Mouse (Mus musculus): Measurements from ENCODE around the gene Prpf3. TPM values are rescaled to one million over a fixed set of nuclear protein-coding genes. Genes with fewer than 3 reads are reported as not detected.
A peak's percentile ranks its signal among the peaks of the same experiment; 100 is the strongest.

Prpf3 gene
- polyA plus RNA-seq, 1 experiment from 2014 or later, result 48.0 TPM

GRCm38 (mm10) chr3:95842503-95843214 is 13.0 kb downstream of the Prpf3 start:
- no peaks in the 10 kb centered on the region for H3K4me1 ChIP-seq (replicated peaks; ENCODE audit: control insufficient read depth, insufficient read depth, low read length)
- ATAC-seq (ENCODE audit: low read depth), result no peak
- no peak overlapping the region for H3K27ac ChIP-seq (ENCODE audit: low read length)
- H3K9ac ChIP-seq (ENCODE audit: low read length), result no peak overlapping the region
- no peak overlapping the region for H3K4me2 ChIP-seq (ENCODE audit: low read depth, low read length)
- no peak overlapping the region for H3K4me3 ChIP-seq (ENCODE audit: low read length)
- H3K27me3 ChIP-seq (ENCODE audit: control insufficient read depth, insufficient read depth, low read depth, low read length), result no peaks in the 10 kb centered on the region
- H3K36me3 ChIP-seq (ENCODE audit: control insufficient read depth, insufficient read depth, low read length), result peaks cover 56% of the 10 kb centered on the region
- H3K9me3 ChIP-seq (ENCODE audit: control insufficient read depth, low read length), result no peaks in the 10 kb centered on the region
- WGBS, result 86% methylated on average over 3 of the region's 3 CpGs

- Histone ChIP-seq H3K9ac (ENCODE audit: low read length) (no peak overlapping the region), H3K36me3 (ENCODE audit: control insufficient read depth, insufficient read depth, low read length) (peaks cover 48% of the 10 kb centered on the region), H3K4me2 (ENCODE audit: low read depth, low read length) (no peak overlapping the region), H3K27ac (ENCODE audit: low read length) (no peak overlapping the region), H3K4me3 (ENCODE audit: low read length) (no peak overlapping the region), H3K9me3 (ENCODE audit: control insufficient read depth, low read length) (no peaks in the 10 kb centered on the region), H3K27me3 (ENCODE audit: control insufficient read depth, insufficient read depth, low read depth, low read length) (no peaks in the 10 kb centered on the region), H3K4me1 (replicated peaks; ENCODE audit: control insufficient read depth, insufficient read depth, low read length) (no peaks in the 10 kb centered on the region)
- ATAC-seq (ENCODE audit: low read depth), result no peak
- 84% methylated on average over 2 of the region's 2 CpGs for WGBS
These were observed 16.4 kb downstream of the Prpf3 start for GRCm38 (mm10) chr3:95839250-95839649.

DNA sequence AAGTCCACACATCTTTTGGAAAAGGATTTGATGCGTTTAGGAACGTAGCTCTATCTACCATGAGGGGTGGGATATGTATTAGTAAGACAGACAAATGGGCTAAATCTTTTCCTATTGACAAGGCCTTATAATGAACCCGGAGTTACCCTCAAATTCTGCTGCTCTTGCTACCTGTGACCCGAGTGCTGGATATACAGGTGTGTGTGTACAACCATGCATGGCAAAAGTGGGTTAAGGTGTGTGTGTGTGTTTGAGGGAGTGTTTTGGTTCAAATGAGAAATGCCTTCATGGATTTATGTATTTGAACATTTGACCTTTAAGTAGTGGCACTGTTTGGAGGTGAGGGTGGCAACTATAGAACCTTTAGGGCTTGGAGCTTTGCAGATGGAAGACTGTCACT is 26.6 kb downstream of the Prpf3 start:
- ATAC-seq (ENCODE audit: low read depth), result no peak
- no peak overlapping the region for H3K4me3 ChIP-seq (ENCODE audit: low read length)
- H3K4me2 ChIP-seq (ENCODE audit: low read depth, low read length), result no peak overlapping the region
- no peaks in the 10 kb centered on the region for H3K4me1 ChIP-seq (replicated peaks; ENCODE audit: control insufficient read depth, insufficient read depth, low read length)
- H3K27ac ChIP-seq (ENCODE audit: low read length), result no peak overlapping the region
- H3K9me3 ChIP-seq (ENCODE audit: control insufficient read depth, low read length), result no peaks in the 10 kb centered on the region
- H3K9ac ChIP-seq (ENCODE audit: low read length), result no peak overlapping the region
- 94% methylated on average over 4 of the region's 4 CpGs for WGBS
- no peaks in the 10 kb centered on the region for H3K27me3 ChIP-seq (ENCODE audit: control insufficient read depth, insufficient read depth, low read depth, low read length)
- peaks cover 51% of the 10 kb centered on the region for H3K36me3 ChIP-seq (ENCODE audit: control insufficient read depth, insufficient read depth, low read length)

DNA sequence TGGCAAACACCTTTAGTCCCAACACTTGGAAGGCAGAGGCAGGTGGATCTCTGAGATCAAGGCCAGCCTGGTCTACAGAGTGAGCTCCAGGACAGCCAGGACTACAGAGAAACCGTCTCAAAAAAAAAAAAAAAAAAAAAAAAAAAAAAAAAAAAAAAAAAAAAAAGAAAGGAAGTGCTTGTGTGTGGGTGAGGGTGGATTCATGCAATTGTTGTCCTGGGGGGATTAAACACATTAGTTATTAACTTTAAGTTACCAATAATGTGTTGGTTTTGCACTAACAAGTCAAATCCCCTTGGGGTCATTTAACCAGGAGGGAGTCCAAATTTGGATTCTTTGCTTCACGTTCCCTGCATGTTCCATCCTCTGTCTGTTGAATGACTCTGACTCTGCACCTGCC is 29.4 kb downstream of the Prpf3 start:
- WGBS, result 61% methylated on average over 2 of the region's 2 CpGs
- H3K4me3 ChIP-seq (ENCODE audit: low read length), result no peak overlapping the region
- no peak overlapping the region for H3K4me2 ChIP-seq (ENCODE audit: low read depth, low read length)
- H3K4me1 ChIP-seq (replicated peaks; ENCODE audit: control insufficient read depth, insufficient read depth, low read length), result no peaks in the 10 kb centered on the region
- H3K9ac ChIP-seq (ENCODE audit: low read length), result no peak overlapping the region
- peaks cover 29% of the 10 kb centered on the region for H3K36me3 ChIP-seq (ENCODE audit: control insufficient read depth, insufficient read depth, low read length)
- no peak overlapping the region for H3K27ac ChIP-seq (ENCODE audit: low read length)
- H3K9me3 ChIP-seq (ENCODE audit: control insufficient read depth, low read length), result no peaks in the 10 kb centered on the region
- no peaks in the 10 kb centered on the region for H3K27me3 ChIP-seq (ENCODE audit: control insufficient read depth, insufficient read depth, low read depth, low read length)
- ATAC-seq (ENCODE audit: low read depth), result no peak

DNA sequence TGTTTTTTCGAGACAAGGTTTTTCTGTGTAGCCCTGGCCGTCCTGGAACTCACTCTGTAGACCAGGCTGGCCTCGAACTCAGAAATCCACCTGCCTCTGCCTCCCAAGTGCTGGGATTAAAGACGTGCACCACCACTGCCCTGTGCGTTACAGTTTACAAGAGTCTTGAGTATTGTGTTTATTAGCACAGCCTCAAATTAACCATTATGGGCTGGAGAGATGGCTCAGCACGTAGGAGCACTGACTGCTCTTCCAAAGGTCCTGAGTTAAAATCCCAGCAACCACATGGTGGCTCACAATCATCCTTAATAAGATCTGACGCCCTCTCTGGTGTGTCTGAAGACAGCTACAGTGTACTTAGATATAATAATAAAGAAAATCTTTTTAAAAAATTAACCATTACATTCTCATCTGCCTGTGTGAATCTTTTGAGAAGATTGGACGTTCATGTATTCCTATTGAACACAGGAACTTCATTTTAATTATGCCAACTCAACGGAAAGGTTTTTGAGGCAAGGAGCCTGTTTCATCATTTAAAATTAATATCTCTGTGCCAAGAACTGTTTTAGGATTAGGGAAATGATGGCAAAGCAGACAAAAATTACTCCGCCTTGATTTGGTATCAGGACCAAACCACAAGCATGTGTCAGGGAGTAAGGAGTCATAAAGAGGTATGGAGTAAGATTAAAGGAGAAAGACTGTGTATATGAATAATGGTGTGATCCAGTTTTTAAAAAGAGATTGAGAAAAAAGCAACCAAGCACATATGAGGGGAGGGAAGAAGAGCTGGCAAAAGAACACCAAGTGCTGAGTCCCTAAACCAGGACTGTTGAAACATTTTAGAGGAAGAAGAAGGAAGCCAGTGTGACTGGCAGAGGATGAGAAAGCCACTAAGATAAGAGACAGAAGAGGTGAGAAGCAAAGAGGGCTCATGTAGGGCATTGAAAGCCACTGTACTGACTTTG is 35.4 kb downstream of the Prpf3 start:
- Histone ChIP-seq H3K9me3 (ENCODE audit: control insufficient read depth, low read length) (no peaks in the 10 kb centered on the region), H3K27ac (ENCODE audit: low read length) (peak overlapping the region; percentile 99), H3K9ac (ENCODE audit: low read length) (peak overlapping the region; percentile 85), H3K4me3 (ENCODE audit: low read length) (peak overlapping the region; percentile 85), H3K27me3 (ENCODE audit: control insufficient read depth, insufficient read depth, low read depth, low read length) (no peaks in the 10 kb centered on the region), H3K36me3 (ENCODE audit: control insufficient read depth, insufficient read depth, low read length) (no peaks in the 10 kb centered on the region), H3K4me2 (ENCODE audit: low read depth, low read length) (peak overlapping the region; percentile 68), H3K4me1 (replicated peaks; ENCODE audit: control insufficient read depth, insufficient read depth, low read length) (peaks cover 10% of the 10 kb centered on the region)
- ATAC-seq (ENCODE audit: low read depth), result 0 out of 2 replicates have a peak, but pooled peaks have one; percentile 0
- WGBS, result 29% methylated on average over 10 of the region's 10 CpGs

GRCm38 (mm10) chr3:95819351-95819985 is 36.2 kb downstream of the Prpf3 start:
- H3K27me3 ChIP-seq (ENCODE audit: control insufficient read depth, insufficient read depth, low read depth, low read length), result no peaks in the 10 kb centered on the region
- no peaks in the 10 kb centered on the region for H3K9me3 ChIP-seq (ENCODE audit: control insufficient read depth, low read length)
- no peaks in the 10 kb centered on the region for H3K36me3 ChIP-seq (ENCODE audit: control insufficient read depth, insufficient read depth, low read length)
- H3K9ac ChIP-seq (ENCODE audit: low read length), result peak overlapping the region; percentile 98
- peaks cover 10% of the 10 kb centered on the region for H3K4me1 ChIP-seq (replicated peaks; ENCODE audit: control insufficient read depth, insufficient read depth, low read length)
- peak overlapping the region; percentile 85 for H3K4me3 ChIP-seq (ENCODE audit: low read length)
- under 1% methylated on average over 49 of the region's 49 CpGs for WGBS
- ATAC-seq (ENCODE audit: low read depth), result peak; percentile 97
- H3K27ac ChIP-seq (ENCODE audit: low read length), result peak overlapping the region; percentile 99
- H3K4me2 ChIP-seq (ENCODE audit: low read depth, low read length), result peak overlapping the region; percentile 68

GRCm38 (mm10) chr3:95818571-95819288 is 37.0 kb downstream of the Prpf3 start, which contains the start of gene Rprd2:
TSS of gene Rprd2 (minus strand) at chr3:95818863.
- peaks cover 10% of the 10 kb centered on the region for H3K4me1 ChIP-seq (replicated peaks; ENCODE audit: control insufficient read depth, insufficient read depth, low read length)
- no peaks in the 10 kb centered on the region for H3K9me3 ChIP-seq (ENCODE audit: control insufficient read depth, low read length)
- peak within 1 kb of the TSS; percentile 100 for H3K27ac ChIP-seq (ENCODE audit: low read length)
- WGBS, result under 1% methylated on average over 60 of the region's 60 CpGs
- H3K4me2 ChIP-seq (ENCODE audit: low read depth, low read length), result peak within 1 kb of the TSS; percentile 68
- H3K27me3 ChIP-seq (ENCODE audit: control insufficient read depth, insufficient read depth, low read depth, low read length), result no peaks in the 10 kb centered on the region
- ATAC-seq (ENCODE audit: low read depth), result peak; percentile 59
- no peaks in the 10 kb centered on the region for H3K36me3 ChIP-seq (ENCODE audit: control insufficient read depth, insufficient read depth, low read length)
- peak within 1 kb of the TSS; percentile 85 for H3K4me3 ChIP-seq (ENCODE audit: low read length)
- peak within 1 kb of the TSS; percentile 98 for H3K9ac ChIP-seq (ENCODE audit: low read length)

DNA sequence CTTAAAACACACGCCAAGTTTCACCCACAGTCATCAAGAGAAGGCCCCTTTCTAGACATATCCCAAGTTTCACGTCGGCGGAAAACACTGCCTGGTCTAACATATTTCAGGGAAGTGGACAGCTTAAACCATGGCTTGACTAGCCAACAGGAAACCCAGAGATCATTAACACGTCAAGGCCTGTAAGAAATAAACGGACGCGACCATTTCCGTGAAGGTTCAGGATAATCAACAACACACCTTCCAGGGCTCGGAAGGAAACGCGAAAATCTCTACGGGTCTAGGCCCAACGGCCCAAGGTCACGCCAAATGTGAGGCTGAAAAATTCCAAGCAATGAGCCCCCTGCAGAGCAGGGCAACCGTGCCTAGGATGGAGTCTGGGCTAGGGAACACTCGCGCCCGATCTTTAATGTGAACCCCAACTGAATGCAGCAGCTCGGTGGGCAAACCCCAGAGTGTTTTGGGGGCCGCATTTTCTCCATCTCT is 37.6 kb downstream of the Prpf3 start:
- WGBS, result under 1% methylated on average over 21 of the region's 21 CpGs
- no peaks in the 10 kb centered on the region for H3K27me3 ChIP-seq (ENCODE audit: control insufficient read depth, insufficient read depth, low read depth, low read length)
- H3K27ac ChIP-seq (ENCODE audit: low read length), result peak overlapping the region; percentile 100
- H3K9ac ChIP-seq (ENCODE audit: low read length), result peak overlapping the region; percentile 98
- no peaks in the 10 kb centered on the region for H3K9me3 ChIP-seq (ENCODE audit: control insufficient read depth, low read length)
- peak overlapping the region; percentile 85 for H3K4me3 ChIP-seq (ENCODE audit: low read length)
- H3K4me2 ChIP-seq (ENCODE audit: low read depth, low read length), result peak overlapping the region; percentile 62
- peaks cover 10% of the 10 kb centered on the region for H3K4me1 ChIP-seq (replicated peaks; ENCODE audit: control insufficient read depth, insufficient read depth, low read length)
- ATAC-seq (ENCODE audit: low read depth), result peak; percentile 2; the same call in 1 of the 2 replicates
- no peaks in the 10 kb centered on the region for H3K36me3 ChIP-seq (ENCODE audit: control insufficient read depth, insufficient read depth, low read length)

Measured in lung, embryonic 16.5 days (tissue).